Mouse (Mus musculus) fibroblast of lung, adult 2 months (primary cell): ENCODE measurements around the gene Gm21883.
"Not testable (repeated sequence)": the region's sequence is repeated elsewhere in the genome, so short reads cannot be mapped to it uniquely, and the experiment has no call there.

Source experiments
- DNase-seq: peaks from one replicate; pipeline ENCODE4 v3.0.0-alpha.2; 2011; ENCODE audit warnings: low read depth

The Gm21883 gene

DNA sequence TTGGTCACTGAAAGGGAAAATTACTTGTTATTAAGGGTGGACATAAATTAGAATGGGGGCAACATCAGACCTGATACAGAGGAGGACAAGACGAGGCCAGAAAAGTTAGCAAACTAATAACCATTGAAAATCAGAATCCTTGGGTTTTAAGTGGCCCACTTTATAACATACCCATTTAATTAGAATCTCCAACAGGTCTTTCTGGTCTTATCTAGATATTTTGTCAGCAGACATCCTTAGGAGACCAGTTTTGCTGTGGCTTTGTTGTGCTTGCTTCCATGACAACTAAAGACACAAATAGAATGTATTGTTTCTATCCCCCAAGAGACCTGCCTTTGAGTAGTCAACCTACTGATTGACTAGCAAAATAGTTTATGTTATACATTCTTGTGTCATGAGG, at the start of gene Gm21883:
Gene Gm21883 (minus strand): TSS at position 101 of the 400 bp plus-strand sequence.
- DNase-seq, result not testable (repeated sequence)

DNA sequence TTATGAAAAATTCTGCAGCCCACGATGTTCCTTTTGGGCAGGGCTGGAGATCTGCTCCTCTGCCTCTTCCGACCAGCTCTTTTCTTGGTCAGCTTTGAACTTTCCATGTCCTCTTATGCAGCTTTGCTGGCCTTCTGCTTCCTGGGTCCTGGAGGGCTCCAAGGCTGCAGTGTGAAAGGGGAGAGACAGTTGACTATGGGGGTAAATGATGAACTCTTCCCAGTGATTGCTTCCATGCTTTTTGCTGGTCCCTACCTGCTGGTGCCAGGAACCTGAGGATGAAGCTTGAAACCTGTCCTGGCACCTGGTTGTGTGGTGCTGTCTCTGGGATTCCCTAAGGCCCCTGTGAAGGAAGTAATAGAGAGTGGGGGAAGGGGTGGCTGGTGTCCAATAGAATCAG, 44.7 kb upstream of the Gm21883 start, which contains the start of gene Spin2e:
Gene Spin2e (minus strand): TSS at position 101 of the 400 bp plus-strand sequence.
- DNase-seq, result not testable (repeated sequence)
